Mouse (Mus musculus) C2C12 (cell line): ENCODE results near the gene Tmco4.

Source experiments
- CTCF ChIP-seq: IDR thresholded peaks from one replicate; pipeline ENCODE4 v1.5.1; 2011; ENCODE audit not compliant: control insufficient read depth, insufficient read depth, insufficient read length
- MAX ChIP-seq: IDR thresholded peaks from one replicate; pipeline ENCODE4 v1.6.1; 2011; ENCODE audit warnings: mild to moderate bottlenecking, control low read depth
- MYOD1 ChIP-seq: IDR thresholded peaks from one replicate; pipeline ENCODE4 v1.6.1; 2011; ENCODE audit warnings: low read depth; ENCODE audit not compliant: control insufficient read depth, insufficient read length
- MYOG ChIP-seq: IDR thresholded peaks from one replicate; pipeline ENCODE4 v1.6.1; 2011; ENCODE audit not compliant: control insufficient read depth, insufficient read length; ENCODE audit errors: extremely low read depth
- USF1 ChIP-seq: IDR thresholded peaks from one replicate; pipeline ENCODE4 v1.6.1; 2011; ENCODE audit warnings: low read depth, mild to moderate bottlenecking, control low read depth, moderate library complexity

DNA sequence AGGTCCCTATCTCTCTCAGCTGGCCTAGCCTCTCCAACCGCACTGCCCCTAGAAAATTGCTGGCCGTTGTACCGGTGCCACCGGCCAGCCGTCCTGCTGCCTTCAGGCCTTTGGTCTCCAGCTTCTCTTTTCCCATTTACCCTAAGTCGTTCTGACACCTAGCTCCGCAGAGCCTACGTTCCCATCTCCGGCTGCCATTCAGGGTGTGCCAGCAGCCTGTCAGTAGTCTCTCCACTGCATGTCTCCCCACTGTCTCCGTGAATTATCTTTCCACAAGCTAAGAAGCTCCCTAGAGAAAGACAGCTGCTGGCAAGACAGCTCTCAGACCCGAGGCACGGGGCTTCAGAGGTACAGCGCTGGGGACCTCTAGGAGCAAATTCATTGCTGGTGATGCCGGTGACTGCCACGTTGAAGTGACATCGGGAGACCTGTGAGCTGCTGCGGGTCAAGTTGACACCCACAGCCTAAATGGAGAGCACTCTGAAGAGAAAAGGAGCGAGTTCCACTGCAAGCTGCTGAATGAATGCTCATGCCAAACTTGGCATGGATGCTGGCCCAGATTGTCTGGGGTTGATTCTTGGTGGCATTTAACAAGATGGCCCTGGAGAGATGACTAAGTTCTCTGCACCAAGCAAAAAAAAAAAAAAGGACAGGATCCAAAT lies 108.7 kb downstream of the Tmco4 start:
- TF ChIP-seq CTCF (no peak), MYOG (no peak), MAX (no peak), MYOD1 (no peak), USF1 (no peak)
